Mouse (Mus musculus) right cerebral cortex, postnatal 14 days (tissue): ENCODE measurements around the gene Rsbn1l.
"Not testable (repeated sequence)": the region's sequence is repeated elsewhere in the genome, so short reads cannot be mapped to it uniquely, and the experiment has no call there.

Source experiments
- DNase-seq: peaks from one replicate; pipeline ENCODE4 v3.0.0; 2022

Rsbn1l gene

DNA sequence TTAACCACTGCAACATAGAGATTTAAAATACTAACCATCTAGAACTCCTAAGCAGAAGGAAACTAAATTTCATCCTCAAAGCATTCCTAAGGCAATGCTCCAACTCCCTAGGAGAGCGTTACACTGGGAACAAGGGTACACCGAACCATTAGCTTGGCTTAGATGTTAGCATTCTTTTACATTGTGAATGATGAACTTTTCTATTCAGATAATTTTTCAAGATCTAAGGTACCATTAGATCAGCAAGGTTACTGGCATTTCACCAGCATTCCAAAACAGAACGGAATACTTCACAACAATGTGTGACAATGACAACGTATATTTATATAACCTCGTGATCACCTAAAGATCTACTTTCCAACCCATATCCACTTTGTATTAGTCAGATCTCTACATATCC, 6.1 kb downstream of the Rsbn1l start:
- DNase-seq = no peak

DNA sequence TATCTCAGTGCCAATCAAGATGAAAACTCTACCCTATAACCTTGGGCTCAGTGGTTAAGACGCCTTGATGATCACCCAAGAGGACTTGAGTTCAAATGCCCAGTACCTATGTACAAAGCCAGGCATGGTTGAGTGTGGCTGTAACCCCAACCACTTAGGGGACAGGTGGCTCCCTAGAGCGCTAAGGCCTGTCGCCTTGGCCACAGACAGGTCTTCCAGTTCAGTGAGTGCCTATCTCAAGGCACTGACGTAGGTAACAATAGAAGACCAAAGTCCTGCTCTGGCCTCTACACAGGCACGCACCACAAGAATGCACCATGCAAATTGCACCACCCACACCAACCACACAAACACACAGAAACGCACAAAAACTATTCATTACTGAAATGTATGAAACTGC, 9.3 kb downstream of the Rsbn1l start:
- no peak for DNase-seq

DNA sequence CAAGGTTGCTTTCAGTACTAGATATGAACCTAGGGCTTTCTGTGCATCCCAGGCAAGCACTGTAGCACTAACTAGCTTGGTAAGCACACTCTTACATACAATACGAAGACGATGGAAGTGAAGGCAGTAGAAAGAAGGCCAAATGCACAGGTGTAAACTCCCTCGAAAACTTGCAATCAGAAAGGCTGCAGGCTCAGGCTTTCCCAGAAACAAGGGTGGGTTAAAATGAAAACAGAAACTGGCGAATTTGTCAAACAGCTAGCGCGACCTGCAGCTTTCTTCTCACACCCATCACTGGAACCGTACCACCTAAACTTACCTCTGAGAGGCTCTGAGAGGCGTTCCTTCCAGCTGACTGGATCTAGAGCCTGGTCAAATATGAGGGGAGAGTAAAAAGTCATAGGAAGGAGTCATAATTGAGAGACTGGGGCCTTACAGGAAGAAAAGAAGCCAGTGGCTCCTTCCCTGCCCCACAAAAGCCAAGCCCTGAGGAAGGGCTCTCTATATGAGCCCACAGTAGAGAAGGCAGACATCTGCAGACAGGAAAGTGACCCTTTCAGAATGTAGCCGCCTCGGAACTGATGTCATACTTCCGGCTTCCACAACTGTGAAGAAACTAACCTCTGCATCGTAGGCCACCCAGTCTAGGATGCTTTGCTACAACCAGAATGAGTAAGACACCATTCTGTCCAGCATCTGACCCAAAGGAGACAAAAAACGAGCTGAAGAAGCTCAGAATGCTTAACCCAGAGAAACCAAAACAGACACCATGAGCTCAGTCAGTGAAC, 11.0 kb downstream of the Rsbn1l start:
- DNase-seq = no peak

DNA sequence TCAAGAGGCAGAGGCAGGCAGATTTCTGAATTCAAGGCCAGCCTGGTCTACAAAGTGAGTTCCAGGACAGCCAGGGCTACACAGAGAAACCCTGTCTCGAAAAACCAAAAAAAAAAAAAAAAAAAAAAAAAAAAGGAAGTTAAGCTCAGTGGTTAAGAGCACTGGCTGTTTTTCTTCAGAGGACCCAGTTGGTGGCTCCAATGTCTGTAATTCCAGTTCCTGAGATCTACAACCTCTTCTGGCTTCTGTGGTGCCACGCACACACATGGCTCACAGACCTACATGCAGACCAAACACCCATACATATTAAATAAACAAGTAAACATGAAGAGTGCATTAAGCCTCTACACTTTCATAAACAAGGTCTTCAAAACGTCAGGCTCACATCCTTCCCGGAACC, 12.4 kb downstream of the Rsbn1l start:
- DNase-seq = not testable (repeated sequence)

DNA sequence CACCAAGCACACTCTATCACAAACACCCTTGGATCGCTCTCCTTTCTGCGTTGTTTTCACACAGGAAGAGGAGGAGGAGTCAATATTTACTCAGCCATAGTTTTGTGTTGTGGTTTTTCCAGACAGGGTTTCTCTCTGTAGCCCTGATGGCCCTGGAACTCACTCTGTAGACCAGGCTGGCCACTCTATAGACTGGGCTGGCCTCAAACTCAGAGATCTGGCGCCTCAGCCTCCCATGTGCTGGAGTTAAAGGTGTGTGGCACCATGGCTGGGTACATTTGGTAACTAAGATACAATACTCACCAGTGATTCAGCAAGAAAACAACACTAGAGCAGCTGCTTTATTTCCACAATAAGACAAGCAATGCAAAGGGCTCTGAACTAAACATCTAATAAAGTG, 13.7 kb downstream of the Rsbn1l start:
- DNase-seq = no peak

DNA sequence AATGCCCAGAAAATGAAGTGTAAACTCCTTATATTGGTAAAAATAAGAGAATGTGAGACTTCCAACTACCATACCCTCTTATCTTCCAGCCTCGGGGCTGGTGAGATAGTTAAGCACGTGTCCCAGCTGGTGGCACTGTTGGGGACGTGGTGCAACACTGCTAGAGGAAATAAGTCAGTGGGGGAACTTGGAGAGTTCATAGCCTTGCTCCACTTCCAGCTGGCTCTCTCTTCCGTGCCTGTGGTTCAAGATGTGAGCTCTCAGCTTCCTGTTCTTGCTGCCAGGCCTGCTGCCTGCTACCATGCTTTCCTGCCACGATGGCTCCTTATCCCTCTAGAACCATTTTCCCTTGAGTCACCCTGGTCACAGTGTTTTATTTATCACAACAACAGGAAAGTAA, 15.0 kb downstream of the Rsbn1l start:
- DNase-seq = no peak

DNA sequence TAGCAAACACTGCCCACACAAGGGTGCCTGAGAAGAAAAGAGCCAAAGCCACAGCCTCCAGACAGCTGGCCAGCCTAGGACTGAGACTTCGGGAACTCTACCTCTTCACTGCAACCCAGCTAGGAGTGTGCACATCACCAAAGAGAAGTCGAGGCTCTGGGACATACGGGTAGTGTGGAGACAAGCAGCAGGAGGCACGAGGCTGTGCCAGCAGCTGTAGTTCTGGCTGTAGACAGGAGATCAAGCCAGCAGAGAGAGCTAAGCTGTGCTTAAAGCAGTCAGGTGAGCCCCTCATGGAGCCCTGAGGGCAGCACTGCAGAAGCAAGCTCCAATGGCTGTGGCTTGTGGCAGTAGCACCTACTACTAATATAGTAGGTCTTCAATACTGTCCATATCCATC, 15.5 kb downstream of the Rsbn1l start:
- DNase-seq = no peak

DNA sequence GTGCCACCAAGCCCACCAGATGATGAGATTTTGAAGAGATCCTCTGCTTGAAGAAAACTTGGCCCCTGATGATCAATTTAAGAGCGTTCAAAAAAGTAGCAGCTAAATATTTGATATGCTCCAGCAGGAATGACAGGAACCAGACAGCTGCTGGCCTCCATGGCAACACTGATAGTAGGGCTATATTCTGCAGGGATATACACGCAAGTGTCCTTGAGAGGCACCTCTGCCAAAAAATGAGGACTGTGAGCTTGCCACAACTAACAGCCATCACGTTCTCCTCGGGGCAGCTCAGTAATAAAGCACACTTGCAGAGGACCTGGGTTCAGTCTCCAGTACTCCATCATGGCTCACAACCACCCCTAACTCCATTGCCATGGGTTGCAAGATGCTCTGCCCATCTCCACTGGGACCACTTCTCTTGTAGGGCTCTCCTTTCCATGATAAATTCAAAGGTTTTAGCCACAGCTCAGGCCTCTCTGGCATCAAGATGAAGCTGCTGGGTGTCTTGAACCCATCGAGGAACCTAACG, 16.1 kb downstream of the Rsbn1l start:
- no peak for DNase-seq

DNA sequence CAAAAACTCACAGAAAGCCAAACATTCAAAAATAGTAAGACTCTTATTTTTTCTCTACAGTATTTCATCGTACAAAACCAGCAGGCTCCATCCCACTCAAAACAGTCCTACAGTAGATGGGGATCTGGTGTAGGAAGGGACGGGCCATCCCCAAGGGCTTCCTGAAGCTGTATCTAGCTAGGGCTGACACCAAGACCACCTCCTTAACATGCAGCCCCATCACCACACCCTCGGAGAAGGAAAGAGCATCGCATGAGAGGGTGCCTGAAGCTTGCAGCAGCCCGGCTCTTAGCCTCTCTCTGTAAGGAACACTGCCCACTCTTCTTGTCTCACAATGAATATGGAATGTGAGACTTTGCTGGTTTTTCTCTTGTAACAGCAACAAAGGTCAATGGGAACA, 17.7 kb downstream of the Rsbn1l start:
- no peak for DNase-seq

DNA sequence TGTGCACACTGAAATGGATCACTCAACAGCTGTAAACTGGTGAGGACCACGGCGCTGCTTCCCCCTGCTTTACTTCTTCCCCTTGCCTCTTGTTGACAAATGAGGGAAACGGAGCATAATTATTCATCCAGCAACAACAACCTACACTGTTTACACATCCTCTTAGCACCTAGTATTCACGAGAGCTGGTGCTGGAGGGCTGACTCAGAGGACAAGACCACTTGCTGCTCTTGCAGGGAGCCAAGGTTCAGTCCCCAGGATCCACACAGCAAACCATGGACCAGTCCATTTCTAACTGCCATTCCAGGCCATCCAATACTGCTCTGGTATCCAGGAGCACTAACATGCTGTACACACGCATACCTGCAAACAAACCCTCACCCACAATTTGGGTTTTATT, 20.3 kb downstream of the Rsbn1l start:
- no peak for DNase-seq

DNA sequence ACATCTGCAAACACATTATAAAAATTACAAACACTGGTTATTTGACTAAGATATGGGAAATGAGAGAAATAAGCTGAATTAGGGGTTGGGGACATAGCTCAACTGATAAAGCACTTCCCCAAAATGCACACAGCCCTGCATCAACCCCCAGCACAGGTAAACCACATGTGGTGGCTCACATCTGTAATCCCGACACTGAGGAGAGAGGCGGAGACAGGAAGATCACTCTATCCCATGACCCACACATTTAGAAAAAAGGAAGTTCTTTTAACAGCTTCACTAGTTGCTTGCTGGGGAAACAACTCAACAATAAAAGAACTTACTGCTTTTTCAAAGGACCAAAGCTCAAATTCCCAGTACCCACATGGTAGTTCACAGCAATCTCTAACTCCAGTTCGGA, 23.6 kb downstream of the Rsbn1l start:
- DNase-seq = no peak

DNA sequence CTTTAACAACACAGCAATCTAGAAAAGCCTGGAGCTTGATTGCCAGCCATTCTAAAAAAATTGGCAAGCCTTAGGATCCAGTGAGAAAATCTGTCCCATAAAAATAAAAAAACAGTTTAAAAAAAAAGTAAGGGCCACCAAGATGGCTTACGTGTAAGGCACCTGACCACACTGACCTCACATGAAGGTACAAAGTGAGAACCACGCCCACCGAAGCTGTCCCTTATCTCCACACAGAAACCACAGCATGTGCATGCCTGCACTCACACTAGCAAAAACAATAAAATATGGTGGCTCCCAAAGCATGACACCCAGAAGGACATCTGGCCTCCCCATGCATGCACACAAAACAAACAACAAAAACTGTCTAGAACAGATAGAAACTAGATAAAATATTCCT, 24.9 kb downstream of the Rsbn1l start:
- DNase-seq = no peak

DNA sequence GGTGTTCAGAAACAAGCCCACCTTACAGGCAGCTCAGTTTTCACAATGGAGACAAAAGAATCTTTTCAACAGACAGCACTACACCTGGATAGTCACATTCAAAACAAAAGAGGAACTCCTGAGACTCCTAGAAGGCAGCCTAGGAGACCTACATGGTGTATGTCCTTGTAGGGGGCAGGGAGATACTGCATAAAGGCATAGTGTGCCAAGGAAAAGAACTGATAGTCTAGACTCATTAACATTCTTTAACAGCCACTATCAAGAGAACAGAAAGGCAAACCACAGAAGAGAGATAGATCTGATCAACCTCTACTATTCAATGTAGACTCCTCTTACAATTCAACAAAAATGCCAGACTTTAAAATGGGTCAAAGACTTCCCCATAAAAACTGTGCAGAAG, 25.8 kb downstream of the Rsbn1l start:
- DNase-seq = no peak

DNA sequence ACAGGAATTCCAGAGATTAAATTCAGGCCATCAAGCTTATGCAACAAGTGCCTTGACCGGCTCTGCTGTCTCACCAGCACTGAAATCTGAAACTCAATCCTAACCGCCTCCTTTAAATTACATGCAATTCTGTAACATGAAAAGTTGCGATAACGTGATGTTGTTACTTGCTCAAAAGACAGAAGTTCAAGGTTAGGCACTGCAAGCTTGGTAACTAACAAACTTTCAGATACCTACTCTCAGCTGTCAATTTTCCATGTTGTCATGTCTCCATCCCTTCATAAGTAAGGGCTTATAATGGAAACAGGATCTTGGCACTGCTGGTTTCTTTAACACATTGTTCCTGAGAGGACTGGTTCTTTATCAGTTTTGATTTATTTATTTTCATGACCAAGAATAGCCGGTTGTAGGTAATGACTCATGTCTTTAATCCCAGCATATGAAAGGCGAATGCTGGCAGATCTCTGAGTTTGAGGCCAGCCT, 26.5 kb downstream of the Rsbn1l start:
- DNase-seq = no peak

DNA sequence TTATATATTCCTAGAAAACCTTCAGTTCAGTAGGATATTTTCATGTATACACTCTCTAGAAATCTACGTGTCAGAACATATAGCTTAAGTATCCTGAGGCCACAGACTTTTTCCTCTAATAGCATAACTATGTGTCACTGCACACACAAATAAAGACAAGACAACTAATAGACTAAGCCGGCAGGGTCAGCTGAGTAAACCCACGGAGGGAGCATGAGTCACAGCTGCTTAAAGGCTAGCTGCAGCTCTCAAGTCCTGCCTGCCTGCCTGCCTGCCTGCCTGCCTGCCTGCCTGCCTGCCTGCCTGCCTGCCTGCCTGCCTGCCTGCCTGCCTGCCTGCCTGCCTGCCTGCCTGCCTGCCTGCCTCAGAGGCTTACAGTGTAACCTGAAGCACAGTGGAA, 30.7 kb downstream of the Rsbn1l start:
- DNase-seq = no peak

DNA sequence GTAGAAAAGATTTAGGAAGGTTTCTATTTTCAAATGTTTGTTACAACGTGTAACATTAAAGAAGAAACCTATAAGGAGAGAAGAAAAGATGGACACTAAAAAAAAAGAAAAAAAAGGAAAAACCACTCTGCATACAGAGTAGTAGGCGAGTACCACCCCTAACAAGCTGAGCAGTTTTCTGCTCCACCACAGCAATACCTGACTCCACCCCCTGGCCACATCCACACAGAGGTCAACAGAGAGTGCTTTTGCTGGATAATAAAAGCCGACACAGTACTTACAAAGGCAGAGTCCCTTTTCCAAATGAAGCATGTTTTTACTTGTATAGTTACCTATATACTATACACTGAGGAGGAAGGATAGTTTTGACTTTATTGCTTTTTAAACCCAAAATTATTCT, 31.6 kb downstream of the Rsbn1l start:
- no peak for DNase-seq

DNA sequence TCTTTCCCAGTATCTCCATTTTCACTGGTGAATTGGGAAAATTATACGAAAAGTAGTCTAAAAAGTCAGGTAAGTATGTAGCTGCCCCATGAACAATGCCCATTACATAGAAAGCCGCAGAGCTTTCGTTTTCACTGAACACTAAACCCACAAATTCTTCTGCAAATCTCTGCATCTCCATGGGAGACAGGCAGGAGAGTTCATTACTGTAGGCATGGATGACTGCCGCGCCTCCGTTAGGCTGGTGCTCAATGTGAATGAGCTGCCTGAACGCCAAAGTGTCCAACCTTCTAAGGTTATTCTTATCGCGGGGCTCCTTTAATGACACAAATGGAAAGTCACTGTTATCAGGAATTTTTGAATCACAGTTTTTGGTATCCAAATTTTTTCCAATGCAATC, 36.6 kb downstream of the Rsbn1l start:
- no peak for DNase-seq

DNA sequence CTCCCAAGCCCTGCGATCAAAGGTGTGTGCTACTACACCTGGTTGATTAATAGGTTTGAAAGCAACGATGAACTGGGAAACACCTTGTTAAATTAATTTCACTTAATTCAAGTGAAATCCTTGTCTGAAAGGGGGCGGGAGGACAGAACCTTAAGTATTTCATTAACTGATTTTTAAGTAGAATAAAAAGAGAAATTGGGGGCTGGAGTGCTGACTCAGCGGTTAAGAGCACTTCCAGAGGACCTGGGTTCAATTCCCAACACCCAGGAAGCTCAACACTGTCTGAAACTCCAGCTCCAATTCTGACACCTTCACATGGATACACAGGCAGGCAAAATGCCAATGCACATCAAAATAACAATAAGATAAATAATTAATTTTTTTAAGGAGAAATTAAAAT, 37.2 kb downstream of the Rsbn1l start:
- DNase-seq = no peak

DNA sequence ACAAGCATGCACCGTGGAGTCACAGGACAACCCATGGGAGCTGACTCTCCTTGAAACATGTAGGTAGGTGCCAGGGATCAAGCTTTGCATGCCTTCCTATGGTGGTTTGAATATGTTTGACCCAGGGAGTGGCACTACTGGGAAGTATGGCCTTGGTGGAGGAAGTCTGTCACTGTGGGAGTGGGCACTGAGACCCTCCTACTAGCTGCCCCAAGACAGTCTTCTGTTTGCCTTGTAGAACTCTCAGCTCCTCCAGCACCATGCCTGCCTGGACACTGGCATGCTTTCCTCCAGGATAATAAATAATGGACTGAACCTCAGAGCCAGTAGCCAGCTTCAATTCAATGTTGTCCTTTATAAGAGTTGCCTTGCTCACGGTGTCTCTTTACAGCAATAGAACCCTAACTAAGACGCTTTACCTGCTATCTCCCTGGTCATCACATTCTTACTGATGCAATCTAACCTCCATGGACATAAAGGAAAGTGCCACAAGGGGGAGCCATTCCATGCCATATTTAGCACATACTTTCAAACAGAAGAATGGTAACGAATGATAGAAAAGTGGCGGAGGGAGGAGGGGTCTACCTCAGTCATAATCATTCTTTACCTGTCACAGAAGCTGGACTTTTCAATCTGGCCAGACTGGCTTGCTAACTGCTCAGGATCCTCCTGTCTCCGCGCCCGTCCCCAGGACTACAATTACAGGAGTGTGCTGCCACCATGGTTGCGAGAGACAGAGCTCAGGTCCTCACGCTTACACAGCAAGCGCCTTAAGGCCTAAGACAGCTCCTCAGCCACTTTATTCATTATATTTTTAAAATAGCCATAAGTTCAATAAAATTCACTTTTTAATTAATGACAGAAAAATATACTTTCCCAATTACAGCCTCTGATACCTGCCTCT, 42.6 kb downstream of the Rsbn1l start:
- DNase-seq = peak; percentile 73

DNA sequence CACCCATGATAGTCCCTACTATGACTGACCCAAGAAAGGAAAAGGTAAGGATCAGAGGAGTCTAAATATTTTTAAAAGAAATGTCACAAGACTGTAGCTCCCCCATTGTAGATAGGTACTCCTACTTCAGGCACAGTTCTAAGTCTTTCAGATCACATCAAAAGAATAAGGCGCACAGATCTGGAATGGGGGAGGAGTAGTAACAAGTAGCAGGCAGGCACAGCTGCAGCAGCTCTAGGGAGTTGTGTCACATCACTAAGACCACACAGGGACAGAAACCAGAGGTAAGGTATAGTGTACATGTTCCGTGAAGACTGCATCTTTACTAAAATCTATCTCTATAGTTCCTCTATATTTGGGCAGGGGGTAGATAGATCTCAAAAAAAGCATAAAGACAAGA, 44.5 kb downstream of the Rsbn1l start:
- DNase-seq = no peak

DNA sequence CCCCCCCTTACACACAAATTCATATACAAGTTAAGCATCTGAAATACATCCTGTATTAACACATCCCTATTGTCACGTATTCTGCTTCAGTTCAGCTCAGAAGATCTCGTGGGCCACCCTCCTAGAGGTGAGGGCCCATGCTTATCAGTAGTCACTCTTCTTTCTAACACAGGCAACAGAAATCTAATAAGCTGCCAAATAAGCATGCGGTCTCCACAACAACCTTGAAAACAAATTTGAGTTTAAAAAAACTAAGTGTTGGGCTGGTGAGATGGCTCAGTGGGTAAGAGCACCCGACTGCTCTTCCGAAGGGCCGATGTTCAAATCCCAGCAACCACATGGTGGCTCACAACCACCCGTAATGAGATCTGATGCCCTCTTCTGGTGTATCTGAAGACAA, 50.0 kb downstream of the Rsbn1l start:
- DNase-seq = no peak

DNA sequence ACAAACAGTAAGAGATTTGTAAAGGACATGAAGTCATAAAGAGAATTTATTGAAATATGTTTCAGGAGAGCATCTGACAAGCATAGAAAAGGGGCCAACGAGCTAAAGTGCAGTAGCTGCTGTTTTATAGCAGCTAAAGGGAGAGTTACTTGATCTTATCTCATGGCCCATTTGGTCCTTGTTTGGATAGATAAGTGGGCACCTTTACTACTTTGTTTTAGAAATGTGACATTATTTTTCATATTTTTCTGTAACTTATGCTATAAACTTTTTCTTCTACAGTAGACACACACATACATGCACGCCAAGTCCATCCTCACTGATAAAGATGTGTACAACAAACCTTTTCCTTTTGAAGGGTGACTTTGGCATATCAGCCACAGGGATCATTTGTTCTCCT, 50.8 kb downstream of the Rsbn1l start:
- DNase-seq = no peak

DNA sequence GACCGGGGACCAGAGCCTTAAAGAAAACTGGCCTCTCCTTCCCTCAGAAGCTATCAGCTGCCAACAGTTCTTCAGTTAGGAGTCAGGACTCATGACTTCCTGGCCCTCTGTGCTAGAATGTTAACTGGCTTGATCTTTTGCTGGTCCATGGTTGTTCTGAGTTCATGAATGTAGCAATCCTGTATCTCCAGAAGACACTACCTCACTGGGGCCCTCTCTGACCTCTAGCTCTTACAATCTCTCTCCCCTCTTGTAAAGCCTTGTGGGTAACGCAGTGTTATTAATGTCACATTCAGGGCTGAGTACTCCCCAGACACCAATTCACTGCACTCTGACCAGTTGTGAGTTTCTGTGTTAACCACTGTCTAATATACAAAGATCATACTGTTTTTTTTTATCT, 51.6 kb downstream of the Rsbn1l start:
- DNase-seq = no peak
